Mouse (Mus musculus) limb, embryonic 14.5 days (tissue): ENCODE data around the gene Fam69a. TPM values are rescaled to one million over a fixed set of nuclear protein-coding genes. Genes with fewer than 3 reads are reported as not detected.

Experiments used
- ATAC-seq: fragments of 200-750 bp; cut with Nextera tagmentation; 2 replicates; pipeline ENCODE4 v1.8.0; 2017; ENCODE audit warnings: low read depth, moderate number of reproducible peaks, moderate TSS enrichment; ENCODE audit not compliant: low FRiP score
- DNase-seq: peaks from one replicate; pipeline ENCODE4 v3.0.0-alpha.2; 2015; ENCODE audit warnings: low spot score
- H3K27ac ChIP-seq: fragments of 300-500 bp; sonication (generic); replicated peaks from 2 replicates; pipeline ENCODE4 v1.5.1; 2014; ENCODE audit warnings: low read depth, mild to moderate bottlenecking, low read length, moderate library complexity, mixed read lengths
- H3K27me3 ChIP-seq: fragments of 300-500 bp; sonication (generic); 2 replicates; pipeline ENCODE4 v1.6.1; 2014; ENCODE audit warnings: low read length, mixed read lengths; ENCODE audit not compliant: control insufficient read depth, insufficient read depth
- H3K36me3 ChIP-seq: fragments of 300-500 bp; sonication (generic); 2 replicates; pipeline ENCODE4 v1.6.1; 2014; ENCODE audit warnings: mild to moderate bottlenecking, low read length, moderate library complexity, mixed read lengths; ENCODE audit not compliant: control insufficient read depth, insufficient read depth
- H3K4me1 ChIP-seq: fragments of 300-500 bp; sonication (generic); 2 replicates; pipeline ENCODE4 v1.6.1; 2014; ENCODE audit warnings: antibody characterized with exemption, low read length, mixed read lengths; ENCODE audit not compliant: control insufficient read depth, insufficient read depth
- H3K4me2 ChIP-seq: fragments of 300-500 bp; sonication (generic); replicated peaks from 2 replicates; pipeline ENCODE4 v1.6.1; 2014; ENCODE audit warnings: low read depth, mild to moderate bottlenecking, low read length, moderate library complexity; ENCODE audit not compliant: severe bottlenecking
- H3K4me3 ChIP-seq: fragments of 300-500 bp; sonication (generic); replicated peaks from 2 replicates; pipeline ENCODE4 v1.5.1; 2014; ENCODE audit warnings: low read length
- H3K9ac ChIP-seq: fragments of 300-500 bp; sonication (generic); 2 replicates; pipeline ENCODE4 v1.6.1; 2014; ENCODE audit warnings: mild to moderate bottlenecking, low read depth, low read length, moderate library complexity; ENCODE audit not compliant: severe bottlenecking
- H3K9me3 ChIP-seq: fragments of 300-500 bp; sonication (generic); 2 replicates; pipeline ENCODE4 v1.6.1; 2016; ENCODE audit warnings: low read length; ENCODE audit not compliant: control insufficient read depth
- POLR2A ChIP-seq: fragments of 200-500 bp; IDR thresholded peaks from 2 replicates; pipeline ENCODE4 v1.8.0; 2012; ENCODE audit warnings: inconsistent platforms, mild to moderate bottlenecking, moderate library complexity, borderline replicate concordance; ENCODE audit not compliant: insufficient read depth, insufficient read length; ENCODE audit errors: extremely low read depth
- WGBS: fragments of 180-500 bp; shearing (Covaris S2); extraction: QIAGEN DNeasy Blood & Tissue Kit; methylation state at CpG from one replicate; pipeline ENCODE4 v1.1.7; 2014; 5-methylcytosine and 5-hydroxymethylcytosine counted together
- polyA plus RNA-seq, 2 experiments: library from polyadenylated mRNA; depleted of rRNA in 1 of 2; stranded (reverse) in 1 of 2; unstranded in 1 of 2; fragments of >200 nt; fragmentation: Nextera tagmentation in 1 of 2; extraction: Ambion mirVana in 1 of 2; gene quantifications; 2 replicates each; pipeline versions ENCODE4 v1.2.1 to v1.2.3; 2012 to 2014

The Fam69a gene
- polyA plus RNA-seq, 2 experiments, result 8.9 to 30.1 TPM

DNA sequence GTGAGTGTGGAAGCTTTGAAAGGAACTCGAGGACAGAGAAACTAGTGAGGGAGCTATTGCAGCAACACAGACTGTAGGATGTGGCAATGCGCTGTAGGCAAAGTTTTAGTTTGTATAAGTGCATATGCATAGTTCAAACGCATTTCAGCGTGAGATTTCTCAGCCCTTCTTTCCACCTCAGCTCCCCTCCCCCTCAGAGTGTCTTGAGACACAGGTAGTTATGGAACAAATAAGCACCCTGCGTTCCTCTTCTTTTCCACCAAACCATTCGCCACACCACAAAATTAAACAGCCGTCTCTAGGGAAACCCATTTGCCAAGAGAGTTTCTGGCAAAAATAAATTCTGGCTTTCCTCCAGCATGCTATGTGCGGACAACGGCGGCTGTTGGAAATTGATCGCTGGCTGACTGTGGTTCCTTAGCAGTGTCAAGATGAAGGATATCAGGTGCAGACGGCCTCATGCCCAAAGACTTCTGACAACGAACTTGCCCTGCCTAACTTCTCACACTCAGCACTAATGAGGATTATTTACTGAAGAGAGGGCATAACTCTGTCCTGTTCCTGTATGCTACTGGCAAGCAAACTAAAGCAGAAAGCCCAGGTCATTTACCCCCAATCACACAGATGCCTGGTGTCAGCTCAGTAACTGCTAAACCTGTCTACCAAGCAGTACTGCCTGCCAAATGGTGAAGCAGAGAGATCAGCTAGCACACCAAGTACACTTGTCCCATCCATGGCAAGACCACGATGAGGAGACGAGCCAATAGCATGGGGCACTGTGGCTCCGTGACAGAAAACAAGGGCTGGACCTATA, 25.2 kb downstream of the Fam69a start:
- DNase-seq (peak; percentile 47), ATAC-seq (no peak)
- H3K9ac ChIP-seq, result no peak overlapping the region
- no peak overlapping the region for H3K4me3 ChIP-seq
- H3K27ac ChIP-seq, result no peak overlapping the region
- H3K27me3 ChIP-seq, result no peaks in the 10 kb centered on the region
- TF ChIP-seq POLR2A, result no peak
- 0 out of 2 replicates have a peak overlapping the region, but pooled peaks have one; percentile 13 for H3K4me2 ChIP-seq
- 59% methylated on average over 16 of the region's 16 CpGs for WGBS
- H3K4me1 ChIP-seq, result peaks cover 5% of the 10 kb centered on the region
- no peaks in the 10 kb centered on the region for H3K36me3 ChIP-seq
- no peaks in the 10 kb centered on the region for H3K9me3 ChIP-seq

GRCm38 (mm10) chr5:107960532-107961202, 26.2 kb downstream of the Fam69a start:
- no peak for TF ChIP-seq POLR2A
- no peak for DNase-seq
- Histone ChIP-seq H3K9me3 (no peaks in the 10 kb centered on the region), H3K9ac (no peak overlapping the region), H3K4me1 (peaks cover 5% of the 10 kb centered on the region), H3K36me3 (no peaks in the 10 kb centered on the region), H3K27me3 (no peaks in the 10 kb centered on the region), H3K27ac (no peak overlapping the region), H3K4me2 (no peak overlapping the region), H3K4me3 (no peak overlapping the region)
- no peak for ATAC-seq
- WGBS, result 71% methylated on average over 14 of the region's 14 CpGs

GRCm38 (mm10) chr5:107959624-107960300, 27.1 kb downstream of the Fam69a start:
- 83% methylated on average over 8 of the region's 8 CpGs for WGBS
- H3K4me3 ChIP-seq, result no peak overlapping the region
- H3K27ac ChIP-seq, result no peak overlapping the region
- ATAC-seq (no peak), DNase-seq (no peak)
- H3K9ac ChIP-seq, result no peak overlapping the region
- H3K9me3 ChIP-seq, result no peaks in the 10 kb centered on the region
- no peak for TF ChIP-seq POLR2A
- H3K36me3 ChIP-seq, result no peaks in the 10 kb centered on the region
- H3K27me3 ChIP-seq, result no peaks in the 10 kb centered on the region
- peaks cover 5% of the 10 kb centered on the region for H3K4me1 ChIP-seq
- no peak overlapping the region for H3K4me2 ChIP-seq

- H3K27me3 ChIP-seq, result no peaks in the 10 kb centered on the region
- no peaks in the 10 kb centered on the region for H3K36me3 ChIP-seq
- no peaks in the 10 kb centered on the region for H3K9me3 ChIP-seq
- H3K27ac ChIP-seq, result no peak overlapping the region
- no peak for TF ChIP-seq POLR2A
- 73% methylated on average over 5 of the region's 5 CpGs for WGBS
- ATAC-seq (no peak), DNase-seq (no peak)
- no peaks in the 10 kb centered on the region for H3K4me1 ChIP-seq
- H3K9ac ChIP-seq, result no peak overlapping the region
- no peak overlapping the region for H3K4me2 ChIP-seq
- no peak overlapping the region for H3K4me3 ChIP-seq
Measured at GRCm38 (mm10) chr5:107950643-107951042, 36.2 kb downstream of the Fam69a start.

DNA sequence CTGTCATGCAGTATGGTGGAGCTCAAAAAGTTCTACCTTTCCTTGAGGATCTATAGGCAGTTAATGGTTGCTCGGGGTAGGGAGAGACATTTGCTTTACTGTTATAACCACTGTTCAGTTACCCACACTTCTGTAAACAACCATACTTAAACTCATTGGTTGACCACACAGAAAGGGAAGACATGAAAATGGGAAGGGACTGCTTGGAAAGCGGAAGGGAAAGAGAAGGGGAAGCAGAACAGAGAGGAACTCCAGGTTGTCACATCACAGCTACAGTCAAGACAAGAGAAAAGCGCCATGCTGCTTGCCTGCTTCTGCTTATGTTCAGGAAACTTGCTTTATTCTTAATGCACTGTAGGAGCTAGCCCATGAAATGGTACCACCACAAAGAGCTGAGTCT, 37.3 kb downstream of the Fam69a start:
- Histone ChIP-seq H3K27ac (no peak overlapping the region), H3K4me1 (no peaks in the 10 kb centered on the region), H3K4me2 (no peak overlapping the region), H3K9ac (no peak overlapping the region), H3K36me3 (no peaks in the 10 kb centered on the region), H3K27me3 (no peaks in the 10 kb centered on the region), H3K9me3 (no peaks in the 10 kb centered on the region), H3K4me3 (no peak overlapping the region)
- 82% methylated on average over 3 of the region's 3 CpGs for WGBS
- DNase-seq (no peak), ATAC-seq (no peak)
- TF ChIP-seq POLR2A, result no peak
